Mouse (Mus musculus): Measurements from ENCODE around the gene Castor1.

The Castor1 gene

DNA sequence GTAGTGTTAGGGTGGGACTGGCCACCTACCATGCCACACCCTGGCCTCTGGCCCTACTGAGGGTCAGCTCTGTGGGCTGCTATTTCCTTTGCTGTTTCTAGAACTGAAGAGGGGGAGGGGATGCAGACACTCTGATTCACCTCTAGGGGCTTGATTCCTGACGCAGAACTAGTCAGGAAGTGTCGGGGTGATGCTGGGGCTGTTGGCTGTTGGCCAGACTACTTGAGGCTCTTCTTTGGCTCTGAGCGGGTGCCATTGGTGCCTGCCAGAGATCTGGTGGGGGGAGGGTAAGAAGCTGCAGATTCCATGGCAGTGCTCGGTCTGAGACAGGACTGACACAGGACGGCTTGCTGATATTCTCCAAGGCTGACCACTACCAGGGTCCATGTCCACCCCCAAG is 43.9 kb downstream of the Castor1 start:
- no peak for DNase-seq (ENCODE audit: low read depth, low spot score)

GRCm38 (mm10) chr11:4262847-4263246 is 44.8 kb downstream of the Castor1 start:
- no peak for DNase-seq (ENCODE audit: low read depth, low spot score)

- DNase-seq (ENCODE audit: low read depth, low spot score) = no peak
Measured at GRCm38 (mm10) chr11:4263296-4263695, 45.3 kb downstream of the Castor1 start.

DNA sequence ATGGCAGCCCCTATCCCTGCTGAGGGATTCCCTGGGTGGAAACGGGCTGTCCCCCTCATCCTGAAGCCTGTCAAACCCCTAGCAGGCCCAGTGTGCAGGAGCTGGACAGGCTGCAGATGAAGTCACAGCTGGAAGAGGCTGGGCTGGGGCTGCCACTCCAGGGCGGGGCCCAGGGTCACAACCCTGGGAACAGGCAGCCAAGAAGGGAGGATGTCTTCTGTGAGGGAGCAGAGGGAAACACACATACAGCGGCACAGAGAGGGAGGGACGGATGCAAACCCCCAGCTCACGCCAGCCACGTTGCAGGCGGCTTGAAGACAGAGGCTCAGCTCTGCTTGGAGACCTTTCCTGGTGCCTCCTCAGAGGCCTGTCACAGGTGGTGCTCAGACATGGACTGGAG is 46.0 kb downstream of the Castor1 start:
- no peak for DNase-seq (ENCODE audit: low read depth, low spot score)

DNA sequence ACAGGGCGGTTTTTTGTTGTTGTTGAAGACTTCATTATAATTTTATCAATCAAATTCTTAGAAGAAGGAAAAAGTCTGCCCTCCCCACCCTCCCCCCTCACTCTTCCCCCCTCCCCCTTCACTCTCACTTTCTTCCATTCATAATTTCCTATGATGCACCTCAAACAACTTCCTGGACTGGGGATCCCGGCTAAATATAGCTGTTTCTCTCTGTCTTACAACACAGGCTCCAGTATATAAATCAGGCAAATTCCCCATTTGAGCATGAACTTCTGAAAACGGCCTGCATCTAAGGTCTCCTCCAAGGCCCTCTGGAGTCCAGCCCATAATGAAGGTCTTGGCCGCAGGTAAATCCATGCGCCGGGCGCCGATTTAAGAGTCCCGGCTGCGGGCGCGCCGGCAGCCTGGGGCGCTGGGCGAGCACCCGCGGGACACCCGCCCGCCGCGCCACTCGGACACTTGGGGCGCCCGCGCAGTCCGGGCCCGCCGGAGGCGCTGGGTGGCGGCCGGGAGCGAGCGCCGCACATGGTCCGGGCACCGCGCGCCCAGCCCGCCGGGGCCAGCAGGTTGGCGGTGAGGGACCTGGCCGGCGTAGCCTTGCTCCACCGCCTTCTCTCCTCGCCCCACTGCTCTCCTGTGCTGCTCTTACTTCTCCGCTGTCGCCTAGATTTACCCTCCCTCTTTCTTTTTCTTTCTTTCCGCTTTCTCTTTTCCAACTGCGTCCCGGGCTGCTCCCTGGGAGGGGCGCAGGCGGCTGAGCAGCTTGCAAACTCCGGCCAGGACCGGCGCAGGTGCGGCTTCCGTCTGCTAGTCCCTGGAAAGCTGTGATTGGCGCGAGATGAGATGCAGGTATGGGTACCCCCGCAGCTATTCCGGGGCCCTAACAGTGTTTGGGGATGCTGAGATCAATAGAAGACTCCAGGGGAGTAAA is 48.5 kb downstream of the Castor1 start:
- DNase-seq (ENCODE audit: low read depth, low spot score) = no peak

DNA sequence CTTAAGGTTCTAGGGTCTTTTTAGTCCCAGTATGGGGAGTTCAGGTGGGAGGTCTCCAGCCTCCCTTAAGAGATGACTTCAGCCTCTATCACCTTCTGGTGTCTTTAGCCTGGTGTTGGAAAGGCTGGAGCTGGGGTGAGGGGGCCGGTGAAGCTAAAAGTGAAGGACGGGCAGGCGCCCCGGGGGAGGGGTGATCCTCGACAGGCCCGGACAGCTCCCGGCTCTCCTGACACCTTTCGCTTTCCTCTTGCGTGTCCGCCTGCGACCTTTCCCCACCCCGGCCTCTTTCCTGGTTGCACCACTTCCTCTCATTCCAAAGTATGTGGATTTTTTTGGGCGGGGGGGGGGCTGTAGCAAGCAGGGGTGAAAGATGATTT is 49.2 kb downstream of the Castor1 start:
- no peak for DNase-seq (ENCODE audit: low read depth, low spot score)

GRCm38 (mm10) chr11:4268500-4268899 is 50.5 kb downstream of the Castor1 start:
- DNase-seq (ENCODE audit: low read depth, low spot score) = no peak

DNA sequence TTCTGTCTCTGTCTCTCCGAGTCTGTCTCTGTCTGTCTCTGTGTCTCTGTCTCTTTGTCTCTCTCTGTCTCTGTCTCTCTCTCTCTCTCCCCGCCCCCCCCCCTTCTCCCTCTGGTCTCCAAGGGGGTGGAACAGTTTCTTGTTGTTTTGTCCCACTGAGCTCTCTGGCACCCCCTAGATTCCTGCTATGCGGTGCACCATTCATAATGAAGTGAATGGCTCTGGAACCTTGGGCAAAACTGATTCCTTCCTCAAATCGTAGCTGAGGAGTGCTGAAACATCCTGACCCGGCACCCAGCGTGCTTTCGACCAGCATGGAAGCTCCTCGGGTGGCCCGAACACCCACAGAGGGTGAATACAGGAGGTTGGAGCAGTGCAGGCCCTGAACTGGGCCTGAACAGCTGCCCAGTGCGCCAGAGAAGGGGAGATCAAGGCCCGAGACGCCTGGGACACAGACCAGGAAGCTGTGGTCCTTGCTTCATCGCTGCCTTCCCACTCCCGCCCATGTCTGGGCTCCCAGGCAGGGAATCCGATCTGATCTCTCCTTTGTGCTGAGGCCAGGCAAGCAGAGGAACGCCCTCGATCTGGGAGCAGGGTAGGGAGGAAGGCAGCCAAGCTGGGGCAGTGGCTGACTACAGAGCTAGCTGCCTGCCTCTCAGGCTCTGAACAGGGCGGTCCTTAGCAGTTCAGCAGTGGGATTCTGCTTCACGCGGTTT is 52.9 kb downstream of the Castor1 start:
- DNase-seq (ENCODE audit: low read depth, low spot score) = no peak

DNA sequence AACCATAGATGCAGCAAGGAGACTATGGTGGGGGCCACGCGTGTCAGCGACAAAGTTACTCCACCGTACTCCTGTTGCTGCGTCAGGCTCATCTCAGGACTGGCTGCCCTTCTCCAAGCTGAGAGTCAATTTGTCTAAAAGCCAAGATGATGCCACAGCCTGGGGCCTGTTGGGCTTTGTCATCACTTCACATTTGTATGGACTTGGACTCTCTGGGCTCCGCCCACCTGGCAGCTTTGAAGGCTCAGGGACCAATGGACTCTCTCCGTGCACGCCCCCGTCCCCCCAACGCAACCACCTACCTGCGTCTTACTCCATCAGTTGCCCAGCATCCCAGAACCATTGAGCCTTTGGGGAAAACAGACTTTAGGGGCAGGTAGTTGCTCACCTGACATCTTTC is 53.5 kb downstream of the Castor1 start:
- no peak for DNase-seq (ENCODE audit: low read depth, low spot score)
